Mouse (Mus musculus): ENCODE results near the gene Zdhhc7. TPM values are rescaled to one million over a fixed set of nuclear protein-coding genes. Genes with fewer than 3 reads are reported as not detected.
A peak's percentile ranks its signal among the peaks of the same experiment; 100 is the strongest.

The Zdhhc7 gene
- 10 to 100 TPM; 23.9 to 27.6 TPM for total RNA-seq (2021)
- long read RNA-seq, experiment 1, transcript Zdhhc7-201 (8 exons, 3,069 nt): major isoform, 60 of 71 reads
- long read RNA-seq, experiment 1, partial matches to known transcripts: 1 of 71 reads
- long read RNA-seq, experiment 1, other reads (novel, unspliced or antisense): 9 of 71 reads
- long read RNA-seq, experiment 2, transcript Zdhhc7-201 (8 exons, 3,069 nt): major isoform, 53 of 65 reads
- long read RNA-seq, experiment 2, partial matches to known transcripts: 2 of 65 reads
- long read RNA-seq, experiment 2, other reads (novel, unspliced or antisense): 8 of 65 reads

- Histone ChIP-seq H3K27ac (peak within 1 kb of the TSS; percentile 99), H3K4me3 (peak within 1 kb of the TSS; percentile 84)
- peak; percentile 91 for DNase-seq
- intact Hi-C loops (cut with DNase I): no loop called here
- TF ChIP-seq CTCF (IDR thresholded peaks at IDR 0.05): no peak
Observed at GRCm38 (mm10) chr8:120101068-120101972, at the start of gene Zdhhc7. Zdhhc7 (minus strand) TSS chr8:120101482.

GRCm38 (mm10) chr8:120150028-120150427 lies 48.7 kb upstream of the Zdhhc7 start:
- no peak overlapping the region for H3K4me3 ChIP-seq
- no peak for TF ChIP-seq CTCF (IDR thresholded peaks at IDR 0.05)
- H3K27ac ChIP-seq: no peak overlapping the region
- intact Hi-C loops (cut with DNase I): no loop called here
- no peak for DNase-seq

GRCm38 (mm10) chr8:120146051-120146450 lies 44.8 kb upstream of the Zdhhc7 start:
- no peak for TF ChIP-seq CTCF (IDR thresholded peaks at IDR 0.05)
- no peak for DNase-seq
- intact Hi-C loops (cut with DNase I): no loop called here
- Histone ChIP-seq H3K4me3 (no peak overlapping the region), H3K27ac (no peak overlapping the region)

- intact Hi-C loops (cut with DNase I): no loop called here
- TF ChIP-seq CTCF (IDR thresholded peaks at IDR 0.05): no peak
- DNase-seq: no peak
- Histone ChIP-seq H3K27ac (no peak overlapping the region), H3K4me3 (no peak overlapping the region)
Observed at GRCm38 (mm10) chr8:120144652-120145301, 43.5 kb upstream of the Zdhhc7 start.

GRCm38 (mm10) chr8:120143911-120144651 lies 42.8 kb upstream of the Zdhhc7 start:
- intact Hi-C loops (cut with DNase I): no loop called here
- H3K27ac ChIP-seq: no peak overlapping the region; the same call in 1 of the 2 replicates
- TF ChIP-seq CTCF (IDR thresholded peaks at IDR 0.05): no peak

GRCm38 (mm10) chr8:120140769-120141168 lies 39.5 kb upstream of the Zdhhc7 start:
- no peak overlapping the region for H3K27ac ChIP-seq
- DNase-seq: no peak
- H3K4me3 ChIP-seq: no peak overlapping the region
- intact Hi-C loops (cut with DNase I): no loop called here
- no peak for TF ChIP-seq CTCF (IDR thresholded peaks at IDR 0.05)

More at GRCm38 (mm10) chr8:120143911-120144651, 42.8 kb upstream of the Zdhhc7 start:
- no peak overlapping the region for H3K4me3 ChIP-seq
- peak; percentile 53 for DNase-seq

GRCm38 (mm10) chr8:120138958-120139357 lies 37.7 kb upstream of the Zdhhc7 start:
- Histone ChIP-seq H3K27ac (no peak overlapping the region), H3K4me3 (no peak overlapping the region)
- no peak for DNase-seq
- no peak for TF ChIP-seq CTCF (IDR thresholded peaks at IDR 0.05)
- intact Hi-C loops (cut with DNase I): no loop called here

GRCm38 (mm10) chr8:120136618-120137017 lies 35.3 kb upstream of the Zdhhc7 start:
- peak; percentile 54 for TF ChIP-seq CTCF (IDR thresholded peaks at IDR 0.05)
- Histone ChIP-seq H3K4me3 (no peak overlapping the region), H3K27ac (no peak overlapping the region)
- intact Hi-C loops (cut with DNase I): no loop called here
- peak; percentile 78 for DNase-seq

GRCm38 (mm10) chr8:120135687-120136086 lies 34.4 kb upstream of the Zdhhc7 start:
- intact Hi-C loops (cut with DNase I): no loop called here
- Histone ChIP-seq H3K27ac (no peak overlapping the region), H3K4me3 (no peak overlapping the region)
- no peak for TF ChIP-seq CTCF (IDR thresholded peaks at IDR 0.05)
- no peak for DNase-seq

GRCm38 (mm10) chr8:120133169-120133568 lies 31.9 kb upstream of the Zdhhc7 start:
- intact Hi-C loops (cut with DNase I): no loop called here
- DNase-seq: no peak
- Histone ChIP-seq H3K4me3 (no peak overlapping the region), H3K27ac (no peak overlapping the region)
- no peak; the same call in 1 of the 2 replicates for TF ChIP-seq CTCF (IDR thresholded peaks at IDR 0.05)

GRCm38 (mm10) chr8:120131158-120131557 lies 29.9 kb upstream of the Zdhhc7 start:
- DNase-seq: no peak
- intact Hi-C loops (cut with DNase I): no loop called here

GRCm38 (mm10) chr8:120129547-120129946 lies 28.3 kb upstream of the Zdhhc7 start:
- H3K4me3 ChIP-seq: no peak overlapping the region
- no peak overlapping the region for H3K27ac ChIP-seq
- no peak for DNase-seq
- TF ChIP-seq CTCF (IDR thresholded peaks at IDR 0.05): no peak
- intact Hi-C loops (cut with DNase I): no loop called here

More at GRCm38 (mm10) chr8:120131158-120131557, 29.9 kb upstream of the Zdhhc7 start:
- no peak for TF ChIP-seq CTCF (IDR thresholded peaks at IDR 0.05)
- no peak overlapping the region for H3K27ac ChIP-seq
- H3K4me3 ChIP-seq: no peak overlapping the region

Measured in gastrocnemius, adult 2 months (tissue).